Mouse (Mus musculus): Measurements from ENCODE around the gene Fibp. TPM values are rescaled to one million over a fixed set of nuclear protein-coding genes. Genes with fewer than 3 reads are reported as not detected.

Fibp gene
- total RNA-seq (2017), result 71.3 to 104 TPM (median 95.3 TPM) in 3 replicates

GRCm38 (mm10) chr19:5460465-5460911, at the start of gene Fibp:
TSS of gene Fibp (plus strand) at chr19:5460615.
- peak; percentile 72 for ATAC-seq (replicated peaks; ENCODE audit: insufficient number of reproducible peaks, low FRiP score, low TSS enrichment, poor library complexity, severe bottlenecking)

- no peak for ATAC-seq (replicated peaks; ENCODE audit: insufficient number of reproducible peaks, low FRiP score, low TSS enrichment, poor library complexity, severe bottlenecking)
Observed at GRCm38 (mm10) chr19:5410641-5411040, 49.8 kb upstream of the Fibp start.

DNA sequence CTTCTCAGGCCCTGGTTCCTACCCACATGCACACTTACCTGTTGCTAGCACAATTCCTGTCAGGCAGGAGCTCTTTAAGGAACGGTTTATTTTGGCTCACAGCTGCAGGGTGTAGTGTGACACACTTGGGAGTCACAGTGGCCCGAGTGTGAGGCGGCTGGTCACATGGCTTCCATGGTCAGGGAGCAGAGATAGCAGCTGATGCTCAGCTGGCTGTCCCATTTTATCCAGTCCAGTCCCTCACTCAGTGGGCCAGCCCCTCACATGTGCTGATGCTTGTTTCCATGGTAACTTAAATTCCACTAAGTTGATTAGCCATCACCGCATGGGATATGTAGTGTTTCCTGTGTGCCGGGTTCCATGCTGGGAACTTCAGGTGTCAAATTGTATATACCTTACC, 48.5 kb upstream of the Fibp start:
- no peak for ATAC-seq (replicated peaks; ENCODE audit: insufficient number of reproducible peaks, low FRiP score, low TSS enrichment, poor library complexity, severe bottlenecking)

GRCm38 (mm10) chr19:5413840-5414239, 46.6 kb upstream of the Fibp start:
- no peak for ATAC-seq (replicated peaks; ENCODE audit: insufficient number of reproducible peaks, low FRiP score, low TSS enrichment, poor library complexity, severe bottlenecking)

DNA sequence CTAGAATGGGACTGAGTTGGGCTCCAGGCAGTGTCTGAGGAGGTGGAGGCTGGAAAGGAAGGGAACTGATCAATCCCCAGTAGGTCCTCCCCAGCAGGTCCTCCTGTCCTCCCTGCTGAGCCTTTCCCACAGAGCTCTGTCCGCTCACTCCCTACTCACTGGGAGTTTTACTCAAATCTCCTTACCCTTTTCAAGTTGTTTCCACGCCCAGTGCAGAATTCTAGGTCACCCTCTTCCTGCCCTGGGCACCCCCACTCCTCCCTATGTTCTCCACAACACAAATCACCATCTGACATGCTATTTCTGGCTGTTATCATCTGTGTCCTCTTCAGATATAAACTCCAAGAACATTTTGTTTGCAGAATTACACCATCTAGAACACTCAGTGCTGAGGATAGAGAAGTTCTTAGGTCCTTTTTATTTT, 45.9 kb upstream of the Fibp start:
- no peak for ATAC-seq (replicated peaks; ENCODE audit: insufficient number of reproducible peaks, low FRiP score, low TSS enrichment, poor library complexity, severe bottlenecking)

GRCm38 (mm10) chr19:5418750-5419466, 41.5 kb upstream of the Fibp start:
- ATAC-seq (replicated peaks; ENCODE audit: insufficient number of reproducible peaks, low FRiP score, low TSS enrichment, poor library complexity, severe bottlenecking), result no peak

DNA sequence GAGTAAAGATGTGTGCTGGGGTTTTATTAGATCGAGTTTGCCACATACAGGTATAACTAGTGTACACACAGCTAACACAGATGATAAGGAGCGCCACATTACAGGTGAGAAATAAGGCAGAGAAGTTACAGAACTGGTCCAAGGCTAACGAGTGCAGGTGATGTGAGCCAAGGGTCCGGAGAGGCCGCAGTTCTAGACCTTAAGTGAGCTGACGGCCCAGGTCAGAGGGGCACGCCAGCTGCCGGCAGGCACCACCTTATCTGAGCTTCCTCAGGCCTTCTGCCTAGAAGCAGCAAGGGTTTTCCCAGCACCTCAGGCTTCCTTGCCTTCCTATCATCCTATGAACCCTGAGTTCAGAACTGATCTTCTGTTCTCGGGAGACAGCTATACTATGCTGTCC, 40.8 kb upstream of the Fibp start:
- ATAC-seq (replicated peaks; ENCODE audit: insufficient number of reproducible peaks, low FRiP score, low TSS enrichment, poor library complexity, severe bottlenecking), result no peak

DNA sequence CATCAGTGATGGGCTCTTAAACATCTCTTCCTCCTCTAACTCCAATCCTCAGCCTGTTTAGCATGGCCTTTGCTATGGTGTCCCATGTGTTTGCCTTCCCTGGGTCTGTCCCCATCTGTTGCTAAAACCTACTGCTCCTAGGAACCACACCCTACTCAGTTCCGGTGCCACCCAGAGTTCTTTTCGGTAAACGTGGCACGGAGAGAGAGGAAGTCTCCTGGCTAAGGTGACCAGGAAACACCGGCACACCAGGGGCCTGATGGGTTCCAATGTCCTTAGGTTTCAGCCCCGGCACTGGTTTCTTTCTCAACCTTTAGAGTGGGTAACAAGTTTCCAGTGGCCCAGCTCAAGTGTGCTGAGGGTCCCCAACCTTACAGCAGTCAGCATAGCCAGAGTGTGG, 39.8 kb upstream of the Fibp start:
- ATAC-seq (replicated peaks; ENCODE audit: insufficient number of reproducible peaks, low FRiP score, low TSS enrichment, poor library complexity, severe bottlenecking), result no peak

DNA sequence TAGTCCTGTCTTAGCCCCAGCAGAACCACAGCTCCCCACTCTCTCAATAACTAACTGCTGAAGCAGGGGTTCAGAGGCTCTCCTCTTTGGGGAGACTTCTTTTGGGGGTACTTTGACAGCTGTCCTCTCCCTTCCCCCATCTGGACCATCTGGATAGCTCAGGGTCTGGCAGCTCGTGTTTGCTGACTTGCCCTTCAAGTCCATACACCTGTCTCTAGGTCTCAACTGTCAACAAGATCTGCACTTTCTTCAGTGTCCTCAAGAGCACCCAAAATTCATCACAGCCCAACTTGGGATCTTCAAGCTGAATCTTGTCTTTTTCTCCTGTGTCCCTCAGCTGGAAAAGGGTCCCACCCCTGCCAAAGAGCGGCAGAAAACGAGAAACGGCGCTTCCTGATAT, 38.6 kb upstream of the Fibp start:
- no peak for ATAC-seq (replicated peaks; ENCODE audit: insufficient number of reproducible peaks, low FRiP score, low TSS enrichment, poor library complexity, severe bottlenecking)

DNA sequence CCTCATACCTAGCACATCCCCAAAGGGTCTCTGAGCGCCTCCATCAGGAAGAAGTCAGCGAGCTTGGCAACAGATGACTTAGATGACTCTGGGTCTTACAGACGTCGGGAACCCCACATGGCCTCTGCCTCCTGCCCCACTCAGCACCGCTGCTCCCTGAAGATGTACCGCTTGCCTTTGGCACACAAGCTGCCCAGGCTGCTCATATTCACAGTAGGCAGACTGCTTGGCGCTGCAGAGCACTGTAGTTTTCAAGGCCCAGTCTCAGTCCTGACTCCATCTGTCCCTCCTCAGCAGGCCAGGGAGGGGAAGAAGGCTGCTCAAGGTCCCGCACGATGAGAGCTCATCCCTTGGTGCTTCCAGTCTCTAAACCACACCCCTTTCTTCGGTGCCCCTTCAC, 38.1 kb upstream of the Fibp start:
- no peak for ATAC-seq (replicated peaks; ENCODE audit: insufficient number of reproducible peaks, low FRiP score, low TSS enrichment, poor library complexity, severe bottlenecking)

- no peak for ATAC-seq (replicated peaks; ENCODE audit: insufficient number of reproducible peaks, low FRiP score, low TSS enrichment, poor library complexity, severe bottlenecking)
Observed at GRCm38 (mm10) chr19:5422895-5423443, 37.4 kb upstream of the Fibp start.

- ATAC-seq (replicated peaks; ENCODE audit: insufficient number of reproducible peaks, low FRiP score, low TSS enrichment, poor library complexity, severe bottlenecking), result no peak
Observed at GRCm38 (mm10) chr19:5423561-5423960, 36.9 kb upstream of the Fibp start.

DNA sequence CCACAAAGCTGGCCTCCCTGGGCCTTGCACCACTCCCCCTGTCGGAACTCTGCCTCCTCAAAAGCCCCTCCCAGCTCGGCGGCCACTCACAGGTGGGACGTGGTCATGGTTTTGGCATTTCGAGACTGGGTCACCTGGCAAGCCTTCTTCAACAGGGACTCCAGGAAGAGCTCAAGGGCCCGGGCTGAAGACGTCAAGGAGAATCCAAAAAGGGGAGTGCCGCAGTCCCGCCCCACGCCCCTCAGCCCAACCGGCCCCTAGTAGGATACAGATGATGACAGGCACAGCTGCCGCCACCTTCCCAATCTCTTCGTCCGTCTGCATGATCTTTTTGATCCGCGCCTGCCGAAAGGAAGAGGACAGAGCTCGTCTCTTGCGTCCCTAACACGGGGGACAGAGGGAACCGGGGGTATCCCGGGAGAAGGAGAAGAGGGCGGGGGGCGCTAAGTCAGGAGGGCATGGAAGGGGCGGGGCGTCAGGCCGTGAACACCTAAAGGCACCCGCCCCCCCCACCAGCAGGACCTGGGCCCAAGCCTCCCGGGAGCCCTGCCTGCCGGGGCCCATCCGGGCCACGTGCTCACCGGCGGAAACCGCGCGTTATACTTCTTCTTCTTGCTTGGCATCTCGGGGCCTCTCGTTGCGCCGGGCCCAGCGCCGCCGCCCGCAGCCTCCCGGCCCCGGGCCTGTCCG, 36.2 kb upstream of the Fibp start:
- peak; percentile 5; the same call in 1 of the 2 replicates for ATAC-seq (replicated peaks; ENCODE audit: insufficient number of reproducible peaks, low FRiP score, low TSS enrichment, poor library complexity, severe bottlenecking)

- peak; percentile 66 for ATAC-seq (replicated peaks; ENCODE audit: insufficient number of reproducible peaks, low FRiP score, low TSS enrichment, poor library complexity, severe bottlenecking)
Observed at GRCm38 (mm10) chr19:5424782-5425741, 35.4 kb upstream of the Fibp start, which contains the start of the genes Drap1 and AI837181. TSS of gene Drap1 (minus strand) at chr19:5424979. TSS of gene AI837181 (plus strand) at chr19:5425144.

- no peak for ATAC-seq (replicated peaks; ENCODE audit: insufficient number of reproducible peaks, low FRiP score, low TSS enrichment, poor library complexity, severe bottlenecking)
Observed at GRCm38 (mm10) chr19:5425906-5426565, 34.4 kb upstream of the Fibp start.

GRCm38 (mm10) chr19:5426640-5427290, 33.6 kb upstream of the Fibp start:
- no peak for ATAC-seq (replicated peaks; ENCODE audit: insufficient number of reproducible peaks, low FRiP score, low TSS enrichment, poor library complexity, severe bottlenecking)

DNA sequence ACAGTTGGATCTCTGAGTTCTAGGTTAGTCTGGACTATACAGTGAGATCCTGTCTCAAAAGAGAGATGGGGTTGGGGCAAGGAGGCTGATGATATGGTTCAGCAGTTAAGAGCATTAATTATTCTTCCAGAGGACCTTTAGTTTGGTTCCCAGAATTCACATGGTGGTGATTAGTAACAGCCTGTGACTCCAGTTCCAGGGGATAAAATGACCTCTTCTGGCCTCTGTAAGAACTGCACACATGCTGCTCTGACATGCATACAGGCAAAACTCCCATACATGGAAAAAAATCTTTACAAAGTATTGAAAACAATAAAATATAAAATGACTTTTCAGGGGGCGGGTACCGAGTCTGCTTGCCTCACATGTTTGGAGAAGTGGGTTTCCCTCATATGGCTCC, 32.3 kb upstream of the Fibp start:
- no peak for ATAC-seq (replicated peaks; ENCODE audit: insufficient number of reproducible peaks, low FRiP score, low TSS enrichment, poor library complexity, severe bottlenecking)

DNA sequence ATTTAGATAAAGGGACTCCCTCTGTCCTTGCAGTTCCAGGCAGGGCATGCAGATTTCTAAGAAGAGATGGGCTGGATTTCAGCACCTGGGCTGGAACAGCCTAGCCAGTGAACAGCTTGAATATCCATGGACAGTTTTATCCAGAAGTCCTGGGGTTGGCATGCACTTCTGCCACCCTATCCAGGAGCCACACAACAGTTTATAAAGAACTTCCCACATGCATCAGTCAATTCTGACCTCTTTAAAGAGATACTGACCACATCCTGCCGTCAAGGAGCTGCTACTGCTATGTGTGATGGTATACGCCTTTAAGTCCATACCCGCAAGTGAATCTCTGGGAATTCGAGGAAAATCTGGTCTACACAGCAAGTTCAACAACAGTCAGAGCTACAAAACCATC, 31.2 kb upstream of the Fibp start:
- ATAC-seq (replicated peaks; ENCODE audit: insufficient number of reproducible peaks, low FRiP score, low TSS enrichment, poor library complexity, severe bottlenecking), result no peak

Measured in monocyte, adult 5-6 weeks (primary cell).